Mouse (Mus musculus): ENCODE results near the gene Sema6b.

Gene Sema6b

GRCm38 (mm10) chr17:56111864-56112263 is 28.3 kb downstream of the Sema6b start:
- TF ChIP-seq GATA4 (IDR thresholded peaks at IDR 0.05; ENCODE audit: insufficient replicate concordance, low read length) = no peak

- TF ChIP-seq GATA4 (IDR thresholded peaks at IDR 0.05; ENCODE audit: insufficient replicate concordance, low read length) = no peak
These were observed 29.1 kb downstream of the Sema6b start for GRCm38 (mm10) chr17:56111021-56111420.

GRCm38 (mm10) chr17:56110571-56110970 is 29.6 kb downstream of the Sema6b start:
- no peak for TF ChIP-seq GATA4 (IDR thresholded peaks at IDR 0.05; ENCODE audit: insufficient replicate concordance, low read length)

GRCm38 (mm10) chr17:56109219-56110051 is 30.7 kb downstream of the Sema6b start, which contains the start of gene Plin4:
Gene Plin4 (minus strand): TSS chr17:56109803.
- no peak for TF ChIP-seq GATA4 (IDR thresholded peaks at IDR 0.05; ENCODE audit: insufficient replicate concordance, low read length)

GRCm38 (mm10) chr17:56108334-56109044 is 31.7 kb downstream of the Sema6b start:
- TF ChIP-seq GATA4 (IDR thresholded peaks at IDR 0.05; ENCODE audit: insufficient replicate concordance, low read length) = no peak

- no peak for TF ChIP-seq GATA4 (IDR thresholded peaks at IDR 0.05; ENCODE audit: insufficient replicate concordance, low read length)
These were observed 32.4 kb downstream of the Sema6b start for GRCm38 (mm10) chr17:56107736-56108135.

GRCm38 (mm10) chr17:56106981-56107380 is 33.2 kb downstream of the Sema6b start:
- no peak for TF ChIP-seq GATA4 (IDR thresholded peaks at IDR 0.05; ENCODE audit: insufficient replicate concordance, low read length)

GRCm38 (mm10) chr17:56103465-56104285 is 36.5 kb downstream of the Sema6b start:
- no peak for TF ChIP-seq GATA4 (IDR thresholded peaks at IDR 0.05; ENCODE audit: insufficient replicate concordance, low read length)

GRCm38 (mm10) chr17:56102927-56103326 is 37.2 kb downstream of the Sema6b start:
- TF ChIP-seq GATA4 (IDR thresholded peaks at IDR 0.05; ENCODE audit: insufficient replicate concordance, low read length) = no peak

GRCm38 (mm10) chr17:56102158-56102557 is 38.0 kb downstream of the Sema6b start:
- TF ChIP-seq GATA4 (IDR thresholded peaks at IDR 0.05; ENCODE audit: insufficient replicate concordance, low read length) = no peak

GRCm38 (mm10) chr17:56100811-56101210 is 39.3 kb downstream of the Sema6b start:
- no peak for TF ChIP-seq GATA4 (IDR thresholded peaks at IDR 0.05; ENCODE audit: insufficient replicate concordance, low read length)

- TF ChIP-seq GATA4 (IDR thresholded peaks at IDR 0.05; ENCODE audit: insufficient replicate concordance, low read length) = no peak
These were observed 41.2 kb downstream of the Sema6b start for GRCm38 (mm10) chr17:56098711-56099572.

GRCm38 (mm10) chr17:56098180-56098579 is 42.0 kb downstream of the Sema6b start:
- TF ChIP-seq GATA4 (IDR thresholded peaks at IDR 0.05; ENCODE audit: insufficient replicate concordance, low read length) = no peak

- TF ChIP-seq GATA4 (IDR thresholded peaks at IDR 0.05; ENCODE audit: insufficient replicate concordance, low read length) = no peak
These were observed 43.3 kb downstream of the Sema6b start for GRCm38 (mm10) chr17:56096883-56097282.

Data from liver, adult (tissue).